Mouse (Mus musculus) testis, adult 2 months (tissue): Measurements from ENCODE around the gene B4gat1.

ENCODE experiments used
- CTCF ChIP-seq: fragments of 200-500 bp; IDR thresholded peaks from 2 replicates; pipeline ENCODE4 v1.5.1; 2012; ENCODE audit warnings: low read depth, mild to moderate bottlenecking, inconsistent platforms, low read length, moderate library complexity; ENCODE audit not compliant: control insufficient read depth, insufficient read depth, insufficient replicate concordance
- POLR2A ChIP-seq: fragments of 200-500 bp; IDR thresholded peaks from 2 replicates; pipeline ENCODE4 v1.6.1; 2012; ENCODE audit warnings: low read depth, mild to moderate bottlenecking, inconsistent platforms, low read length, moderate library complexity; ENCODE audit not compliant: control insufficient read depth

- TF ChIP-seq CTCF (no peak), POLR2A (no peak)
Measured at GRCm38 (mm10) chr19:5037678-5038571, 701 bp upstream of the B4gat1 start.
